Comparison of ENCODE assay signal across 8 mouse cellular contexts in the genomic region with DNA sequence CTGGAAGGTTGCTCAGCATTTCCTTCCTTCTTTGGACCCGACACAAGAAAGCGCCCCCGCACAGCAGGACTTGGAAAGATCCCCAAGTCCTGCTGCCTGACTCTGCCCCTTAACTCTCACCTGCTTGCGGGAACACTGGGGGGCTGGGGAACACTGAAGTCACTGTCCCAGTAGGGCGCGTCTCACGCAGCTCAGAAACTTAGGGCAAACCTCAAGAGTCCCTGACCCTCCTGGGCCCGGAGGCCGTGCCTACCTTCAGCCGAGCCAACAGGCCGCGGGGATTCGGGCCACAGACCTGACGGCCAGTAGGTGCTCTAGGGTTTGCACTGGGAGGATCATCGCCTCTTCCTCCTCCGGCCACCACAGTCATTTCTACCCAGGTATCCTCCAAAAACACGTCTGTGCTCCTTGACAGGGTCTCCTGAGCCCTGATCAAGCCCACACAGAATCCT. TPM values are rescaled to one million over a fixed set of nuclear protein-coding genes. Genes with fewer than 3 reads are reported as not detected.
DNase-seq lines count a peak whose midpoint lies in the region; ATAC-seq and TF ChIP-seq lines count a peak whose summit lies in the region.

No protein-coding gene starts in this region.

- whole genome bisulfite sequencing in liver, embryonic 12.5 days (ENCODE audit: insufficient replicate concordance) = 5% methylated on average over 17 of the region's 17 CpGs
- 6% methylated on average over 17 of the region's 17 CpGs for WGBS in liver, postnatal 0 days (ENCODE audit: insufficient replicate concordance)
- WGBS in forebrain, embryonic 11.5 days = 1% methylated on average over 17 of the region's 17 CpGs
- 2% methylated on average over 17 of the region's 17 CpGs for WGBS in intestine, postnatal 0 days
- 44% methylated on average over 17 of the region's 17 CpGs for WGBS in olfactory bulb, adult 2 months

- no peak for ATAC-seq in liver, embryonic 12.5 days
- no peak for ATAC-seq in liver, postnatal 0 days
- no peak for ATAC-seq in forebrain, embryonic 11.5 days (replicated peaks; ENCODE audit: low FRiP score)
- ATAC-seq in intestine, postnatal 0 days = no peak
- no peak for ATAC-seq in megakaryocyte, adult 5-6 weeks (ENCODE audit: poor library complexity, severe bottlenecking)

- TF ChIP-seq CTCF in liver, postnatal 0 days (IDR thresholded peaks at IDR 0.05; ENCODE audit: low read depth) = no peak
- TF ChIP-seq CTCF in intestine, postnatal 0 days (IDR thresholded peaks at IDR 0.05; ENCODE audit: low read depth) = no peak
- no peak for TF ChIP-seq CTCF in olfactory bulb, adult 2 months (IDR thresholded peaks at IDR 0.05; ENCODE audit: insufficient read depth, low read depth, low read length)

- no peak overlapping the region for H3K9ac ChIP-seq in liver, embryonic 12.5 days
- H3K9ac ChIP-seq in liver, postnatal 0 days (replicated peaks) = no peak overlapping the region
- H3K9ac ChIP-seq in forebrain, embryonic 11.5 days (ENCODE audit: low read length) = peak overlapping the region; percentile 82
- peak overlapping the region; percentile 81 for H3K9ac ChIP-seq in intestine, postnatal 0 days (ENCODE audit: low read depth, low read length)

- DNase-seq in liver, postnatal 0 days = no peak
- no peak for DNase-seq in forebrain, embryonic 11.5 days (ENCODE audit: low spot score)
- DNase-seq in gastrocnemius, postnatal 4 days (ENCODE audit: low spot score in 2 of 2) = no peak
- no peak for DNase-seq in left cerebral cortex, adult 8-10 months (ENCODE audit: low spot score in 2 of 2)

- peak overlapping the region; percentile 45 for H3K4me3 ChIP-seq in liver, embryonic 12.5 days
- no peak overlapping the region for H3K4me3 ChIP-seq in liver, postnatal 0 days (ENCODE audit: low read depth, low read length)
- peak overlapping the region; percentile 57 for H3K4me3 ChIP-seq in forebrain, embryonic 11.5 days (ENCODE audit: low read depth, low read length)
- H3K4me3 ChIP-seq in intestine, postnatal 0 days (ENCODE audit: low read depth, low read length) = peak overlapping the region; percentile 75
- H3K4me3 ChIP-seq in olfactory bulb, adult 2 months (ENCODE audit: insufficient read depth, low read depth, low read length) = peak overlapping the region; percentile 33

- TF ChIP-seq POLR2A in olfactory bulb, adult 2 months (IDR thresholded peaks at IDR 0.05; ENCODE audit: insufficient read depth, low read depth, low read length) = no peak

- no peak for TF ChIP-seq EP300 in liver, postnatal 0 days (IDR thresholded peaks at IDR 0.05; ENCODE audit: low read depth)

- no peaks in the 10 kb centered on the region for H3K9me3 ChIP-seq in liver, embryonic 12.5 days (replicated peaks)
- no peaks in the 10 kb centered on the region for H3K9me3 ChIP-seq in liver, postnatal 0 days (ENCODE audit: low read length)
- no peaks in the 10 kb centered on the region for H3K9me3 ChIP-seq in forebrain, embryonic 11.5 days (ENCODE audit: control insufficient read depth, low read length)
- no peaks in the 10 kb centered on the region for H3K9me3 ChIP-seq in intestine, postnatal 0 days (ENCODE audit: control insufficient read depth)

- no peak overlapping the region for H3K27ac ChIP-seq in liver, embryonic 12.5 days
- H3K27ac ChIP-seq in liver, postnatal 0 days (ENCODE audit: low read depth) = no peak overlapping the region
- peak overlapping the region; percentile 59; the same call in 1 of the 2 replicates for H3K27ac ChIP-seq in forebrain, embryonic 11.5 days (ENCODE audit: low read depth, low read length)
- peak overlapping the region; percentile 55; the same call in 1 of the 2 replicates for H3K27ac ChIP-seq in intestine, postnatal 0 days (ENCODE audit: low read depth, low read length)
- no peak overlapping the region for H3K27ac ChIP-seq in olfactory bulb, adult 2 months (ENCODE audit: insufficient read depth, low read depth, low read length)

- no peaks in the 10 kb centered on the region for H3K36me3 ChIP-seq in liver, embryonic 12.5 days
- no peaks in the 10 kb centered on the region for H3K36me3 ChIP-seq in liver, postnatal 0 days (replicated peaks; ENCODE audit: insufficient read depth, low read length)
- no peaks in the 10 kb centered on the region for H3K36me3 ChIP-seq in forebrain, embryonic 11.5 days (ENCODE audit: control insufficient read depth, insufficient read depth, low read length)
- H3K36me3 ChIP-seq in intestine, postnatal 0 days (ENCODE audit: control insufficient read depth, insufficient read depth) = no peaks in the 10 kb centered on the region

- no peaks in the 10 kb centered on the region for H3K4me1 ChIP-seq in liver, embryonic 12.5 days
- peaks cover 3% of the 10 kb centered on the region; the same call in 1 of the 2 replicates for H3K4me1 ChIP-seq in liver, postnatal 0 days (ENCODE audit: insufficient read depth)
- peaks cover 13% of the 10 kb centered on the region; the same call in 1 of the 2 replicates for H3K4me1 ChIP-seq in forebrain, embryonic 11.5 days (replicated peaks; ENCODE audit: control insufficient read depth, insufficient read depth, low read length)
- H3K4me1 ChIP-seq in intestine, postnatal 0 days (replicated peaks; ENCODE audit: control insufficient read depth, insufficient read depth, low read length) = peaks cover 8% of the 10 kb centered on the region; the same call in 1 of the 2 replicates
- H3K4me1 ChIP-seq in olfactory bulb, adult 2 months (ENCODE audit: control insufficient read depth, insufficient read depth, low read length) = peaks cover 7% of the 10 kb centered on the region; the same call in 1 of the 2 replicates

- peaks cover 65% of the 10 kb centered on the region for H3K27me3 ChIP-seq in liver, embryonic 12.5 days (replicated peaks)
- peaks cover 46% of the 10 kb centered on the region for H3K27me3 ChIP-seq in liver, postnatal 0 days (ENCODE audit: insufficient read depth, low read length)
- H3K27me3 ChIP-seq in forebrain, embryonic 11.5 days (ENCODE audit: control insufficient read depth, insufficient read depth, low read length) = peaks cover 17% of the 10 kb centered on the region; the same call in 1 of the 2 replicates
- no peaks in the 10 kb centered on the region for H3K27me3 ChIP-seq in intestine, postnatal 0 days (replicated peaks; ENCODE audit: control insufficient read depth, insufficient read depth, low read length)

- peak overlapping the region; percentile 61 for H3K4me2 ChIP-seq in liver, embryonic 12.5 days
- H3K4me2 ChIP-seq in liver, postnatal 0 days (ENCODE audit: low read depth, low read length) = no peak overlapping the region; the same call in 1 of the 2 replicates
- H3K4me2 ChIP-seq in forebrain, embryonic 11.5 days (ENCODE audit: low read depth, low read length, severe bottlenecking) = peak overlapping the region; percentile 66
- peak overlapping the region; percentile 93 for H3K4me2 ChIP-seq in intestine, postnatal 0 days (replicated peaks; ENCODE audit: low read depth)

RNA-seq across cellular contexts. Expression of gene Ror2, which starts 1.2 kb away (rescaled TPM):
- 1.5 TPM in 2 replicates for polyA plus RNA-seq in liver, embryonic 12.5 days (2016; fragmentation: Nextera tagmentation; extraction: Ambion mirVana)
- polyA plus RNA-seq in liver, postnatal 0 days (2015; fragmentation: Nextera tagmentation; extraction: Ambion mirVana) = 0.05 and 0.18 TPM in 2 replicates
- 13.1 and 16.4 TPM in 2 replicates for polyA plus RNA-seq in forebrain, embryonic 11.5 days (2014; fragmentation: Nextera tagmentation; extraction: Ambion mirVana)
- polyA plus RNA-seq in intestine, postnatal 0 days (2015; fragmentation: Nextera tagmentation; extraction: Ambion mirVana) = 8.3 and 9.8 TPM in 2 replicates
- polyA plus RNA-seq in olfactory bulb, adult 2 months (2012; ENCODE audit: insufficient read depth, insufficient read length, low replicate concordance, missing spikeins) = not detected in 2 replicates
- total RNA-seq in megakaryocyte, adult 5-6 weeks (2015) = not detected in 2 replicates
- total RNA-seq in megakaryocyte, adult 5-6 weeks (2017) = not detected in 2 replicates
- total RNA-seq in gastrocnemius, postnatal 4 days (2021) = 1 to 10 TPM; 9.3 to 9.9 TPM
- 1 to 10 TPM in 2 of 4 experiments, under 1 TPM in 2; 0.70 to 1.2 (median 0.99) TPM for total RNA-seq in left cerebral cortex, adult 8-10 months (2022)

Comparison
In these comparisons a context has a peak if more than half of its experiments do, and no peak if none do; other contexts are left out.
1. H3K27ac ChIP-seq: peak in forebrain, embryonic 11.5 days (single experiment) and intestine, postnatal 0 days (single experiment); none in liver, embryonic 12.5 days (single experiment), liver, postnatal 0 days (single experiment) and olfactory bulb, adult 2 months (single experiment).
2. H3K9ac ChIP-seq: peak in forebrain, embryonic 11.5 days (single experiment) and intestine, postnatal 0 days (single experiment); none in liver, embryonic 12.5 days (single experiment) and liver, postnatal 0 days (single experiment).